Mouse (Mus musculus): ENCODE measurements around the gene Hmcn2. TPM values are rescaled to one million over a fixed set of nuclear protein-coding genes. Genes with fewer than 3 reads are reported as not detected.
A peak's percentile ranks its signal among the peaks of the same experiment; 100 is the strongest.

Hmcn2 gene
- total and polyA plus RNA-seq, 2 experiments from 2014 or later: 0.24 to 0.33 TPM

- H3K36me3 ChIP-seq (ENCODE audit: insufficient read depth): no peaks in the 10 kb centered on the region
- no peak for DNase-seq
- 84% methylated on average over 1 of the region's 1 CpGs for WGBS
These were observed 137.3 kb downstream of the Hmcn2 start for GRCm38 (mm10) chr2:31451530-31451929.

GRCm38 (mm10) chr2:31453011-31453410 is 138.8 kb downstream of the Hmcn2 start:
- Histone ChIP-seq H3K9ac (no peak overlapping the region), H3K4me2 (ENCODE audit: low read depth) (no peak overlapping the region), H3K36me3 (ENCODE audit: insufficient read depth) (no peaks in the 10 kb centered on the region), H3K27ac (ENCODE audit: low read depth, low read length) (no peak overlapping the region), H3K4me1 (ENCODE audit: insufficient read depth) (no peaks in the 10 kb centered on the region), H3K9me3 (ENCODE audit: low read length) (no peaks in the 10 kb centered on the region), H3K4me3 (ENCODE audit: low read depth, low read length) (no peak overlapping the region), H3K27me3 (ENCODE audit: insufficient read depth, low read length) (no peaks in the 10 kb centered on the region)
- WGBS: 82% methylated on average over 13 of the region's 13 CpGs
- TF ChIP-seq CTCF (IDR thresholded peaks at IDR 0.05; ENCODE audit: low read depth): no peak
- ATAC-seq (no peak), DNase-seq (no peak)

More at GRCm38 (mm10) chr2:31451530-31451929, 137.3 kb downstream of the Hmcn2 start:
- Histone ChIP-seq H3K4me3 (ENCODE audit: low read depth, low read length) (no peak overlapping the region), H3K4me1 (ENCODE audit: insufficient read depth) (no peaks in the 10 kb centered on the region), H3K27me3 (ENCODE audit: insufficient read depth, low read length) (no peaks in the 10 kb centered on the region), H3K9me3 (ENCODE audit: low read length) (no peaks in the 10 kb centered on the region), H3K9ac (no peak overlapping the region), H3K27ac (ENCODE audit: low read depth, low read length) (no peak overlapping the region), H3K4me2 (ENCODE audit: low read depth) (no peak overlapping the region)
- TF ChIP-seq CTCF (IDR thresholded peaks at IDR 0.05; ENCODE audit: low read depth): no peak
- no peak for ATAC-seq

- 41% methylated on average over 11 of the region's 11 CpGs for WGBS
These were observed 139.5 kb downstream of the Hmcn2 start for GRCm38 (mm10) chr2:31453559-31454177.

GRCm38 (mm10) chr2:31454280-31454679 is 140.1 kb downstream of the Hmcn2 start:
- ATAC-seq: peak; percentile 12; the same call in 1 of the 2 replicates

More at GRCm38 (mm10) chr2:31453559-31454177, 139.5 kb downstream of the Hmcn2 start:
- no peak overlapping the region for H3K9ac ChIP-seq
- H3K36me3 ChIP-seq (ENCODE audit: insufficient read depth): no peaks in the 10 kb centered on the region
- DNase-seq (no peak), ATAC-seq (no peak)
- no peak for TF ChIP-seq CTCF (IDR thresholded peaks at IDR 0.05; ENCODE audit: low read depth)
- H3K27ac ChIP-seq (ENCODE audit: low read depth, low read length): no peak overlapping the region
- H3K9me3 ChIP-seq (ENCODE audit: low read length): no peaks in the 10 kb centered on the region
- peaks cover 4% of the 10 kb centered on the region; the same call in 1 of the 2 replicates for H3K27me3 ChIP-seq (ENCODE audit: insufficient read depth, low read length)
- H3K4me2 ChIP-seq (ENCODE audit: low read depth): no peak overlapping the region
- H3K4me3 ChIP-seq (ENCODE audit: low read depth, low read length): no peak overlapping the region
- no peaks in the 10 kb centered on the region for H3K4me1 ChIP-seq (ENCODE audit: insufficient read depth)

GRCm38 (mm10) chr2:31455418-31455817 is 141.2 kb downstream of the Hmcn2 start:
- DNase-seq (no peak), ATAC-seq (no peak)
- Histone ChIP-seq H3K9me3 (ENCODE audit: low read length) (no peaks in the 10 kb centered on the region), H3K4me3 (ENCODE audit: low read depth, low read length) (no peak overlapping the region), H3K4me1 (ENCODE audit: insufficient read depth) (no peaks in the 10 kb centered on the region), H3K36me3 (ENCODE audit: insufficient read depth) (no peaks in the 10 kb centered on the region), H3K27me3 (ENCODE audit: insufficient read depth, low read length) (peaks cover 11% of the 10 kb centered on the region; the same call in 1 of the 2 replicates), H3K9ac (no peak overlapping the region), H3K4me2 (ENCODE audit: low read depth) (no peak overlapping the region), H3K27ac (ENCODE audit: low read depth, low read length) (no peak overlapping the region)
- no peak for TF ChIP-seq CTCF (IDR thresholded peaks at IDR 0.05; ENCODE audit: low read depth)
- 92% methylated on average over 7 of the region's 7 CpGs for WGBS

More at GRCm38 (mm10) chr2:31454280-31454679, 140.1 kb downstream of the Hmcn2 start:
- no peak for TF ChIP-seq CTCF (IDR thresholded peaks at IDR 0.05; ENCODE audit: low read depth)
- no peak overlapping the region for H3K27ac ChIP-seq (ENCODE audit: low read depth, low read length)
- no peak overlapping the region for H3K4me2 ChIP-seq (ENCODE audit: low read depth)
- H3K27me3 ChIP-seq (ENCODE audit: insufficient read depth, low read length): peaks cover 10% of the 10 kb centered on the region; the same call in 1 of the 2 replicates
- no peak overlapping the region for H3K9ac ChIP-seq
- H3K4me3 ChIP-seq (ENCODE audit: low read depth, low read length): no peak overlapping the region
- no peaks in the 10 kb centered on the region for H3K9me3 ChIP-seq (ENCODE audit: low read length)
- DNase-seq: peak; percentile 47
- 51% methylated on average over 8 of the region's 8 CpGs for WGBS
- H3K4me1 ChIP-seq (ENCODE audit: insufficient read depth): no peaks in the 10 kb centered on the region
- H3K36me3 ChIP-seq (ENCODE audit: insufficient read depth): no peaks in the 10 kb centered on the region

GRCm38 (mm10) chr2:31458460-31458859 is 144.2 kb downstream of the Hmcn2 start:
- no peak for TF ChIP-seq CTCF (IDR thresholded peaks at IDR 0.05; ENCODE audit: low read depth)
- Histone ChIP-seq H3K4me2 (ENCODE audit: low read depth) (no peak overlapping the region), H3K27ac (ENCODE audit: low read depth, low read length) (no peak overlapping the region), H3K27me3 (ENCODE audit: insufficient read depth, low read length) (peaks cover 23% of the 10 kb centered on the region), H3K9ac (no peak overlapping the region), H3K4me1 (ENCODE audit: insufficient read depth) (no peaks in the 10 kb centered on the region), H3K9me3 (ENCODE audit: low read length) (no peaks in the 10 kb centered on the region), H3K36me3 (ENCODE audit: insufficient read depth) (no peaks in the 10 kb centered on the region), H3K4me3 (ENCODE audit: low read depth, low read length) (no peak overlapping the region)
- no peak for ATAC-seq
- 52% methylated on average over 5 of the region's 5 CpGs for WGBS
- no peak for DNase-seq

All from forebrain, postnatal 0 days (tissue).